Mouse (Mus musculus) CD8-positive naive resting alpha-beta T cell, adult 2 months (primary cell): ENCODE results near the gene Got2.

Experiments
- DNase-seq, 2 experiments: peaks; one replicate each; pipeline ENCODE4 v3.0.0; 2022; ENCODE audit warnings: low read depth in 2 of 2, low spot score in 2 of 2

The Got2 gene

GRCm38 (mm10) chr8:95888285-95889136 lies at the start of gene Got2:
Got2 (minus strand) TSS chr8:95888547.
- peak; percentile 83 to 91 for DNase-seq

GRCm38 (mm10) chr8:95932841-95933240 lies 44.5 kb upstream of the Got2 start:
- DNase-seq, result no peak

GRCm38 (mm10) chr8:95929821-95930220 lies 41.5 kb upstream of the Got2 start:
- no peak for DNase-seq

- DNase-seq, result peak in 1 of 2 experiments; percentile 4
These were observed 27.8 kb upstream of the Got2 start for GRCm38 (mm10) chr8:95916106-95916505.

- DNase-seq, result peak; percentile 33 to 56
These were observed 26.7 kb upstream of the Got2 start for GRCm38 (mm10) chr8:95914905-95915643.

- DNase-seq, result no peak
These were observed 22.9 kb upstream of the Got2 start for GRCm38 (mm10) chr8:95911240-95911639.

- DNase-seq, result no peak
These were observed 19.5 kb upstream of the Got2 start for GRCm38 (mm10) chr8:95907885-95908284.

GRCm38 (mm10) chr8:95906738-95907137 lies 18.4 kb upstream of the Got2 start:
- no peak for DNase-seq

GRCm38 (mm10) chr8:95901864-95902263 lies 13.5 kb upstream of the Got2 start:
- no peak for DNase-seq

GRCm38 (mm10) chr8:95893701-95894100 lies 5.4 kb upstream of the Got2 start:
- DNase-seq, result no peak

GRCm38 (mm10) chr8:95887578-95888284 lies 616 bp downstream of the Got2 start:
- DNase-seq, result peak; percentile 3 to 19

- DNase-seq, result peak in 1 of 2 experiments; percentile 0
These were observed 1.4 kb downstream of the Got2 start for GRCm38 (mm10) chr8:95886647-95887577.

GRCm38 (mm10) chr8:95885966-95886365 lies 2.4 kb downstream of the Got2 start:
- DNase-seq, result no peak

GRCm38 (mm10) chr8:95885271-95885841 lies 3.0 kb downstream of the Got2 start:
- no peak for DNase-seq

GRCm38 (mm10) chr8:95884491-95884890 lies 3.9 kb downstream of the Got2 start:
- DNase-seq, result no peak

GRCm38 (mm10) chr8:95882191-95882590 lies 6.2 kb downstream of the Got2 start:
- no peak for DNase-seq

GRCm38 (mm10) chr8:95881576-95881975 lies 6.8 kb downstream of the Got2 start:
- DNase-seq, result no peak

- no peak for DNase-seq
These were observed 8.5 kb downstream of the Got2 start for GRCm38 (mm10) chr8:95879823-95880222.

- no peak for DNase-seq
These were observed 10.0 kb downstream of the Got2 start for GRCm38 (mm10) chr8:95878176-95878962.
